Mouse (Mus musculus) embryo, embryonic 11.5 days (tissue): ENCODE data around the gene Smu1.
A peak's percentile ranks its signal among the peaks of the same experiment; 100 is the strongest.

ENCODE experiments used
- DNase-seq: peaks from one replicate; pipeline ENCODE4 v3.0.0-alpha.2; 2012; ENCODE audit warnings: low read depth, low spot score

Gene Smu1

DNA sequence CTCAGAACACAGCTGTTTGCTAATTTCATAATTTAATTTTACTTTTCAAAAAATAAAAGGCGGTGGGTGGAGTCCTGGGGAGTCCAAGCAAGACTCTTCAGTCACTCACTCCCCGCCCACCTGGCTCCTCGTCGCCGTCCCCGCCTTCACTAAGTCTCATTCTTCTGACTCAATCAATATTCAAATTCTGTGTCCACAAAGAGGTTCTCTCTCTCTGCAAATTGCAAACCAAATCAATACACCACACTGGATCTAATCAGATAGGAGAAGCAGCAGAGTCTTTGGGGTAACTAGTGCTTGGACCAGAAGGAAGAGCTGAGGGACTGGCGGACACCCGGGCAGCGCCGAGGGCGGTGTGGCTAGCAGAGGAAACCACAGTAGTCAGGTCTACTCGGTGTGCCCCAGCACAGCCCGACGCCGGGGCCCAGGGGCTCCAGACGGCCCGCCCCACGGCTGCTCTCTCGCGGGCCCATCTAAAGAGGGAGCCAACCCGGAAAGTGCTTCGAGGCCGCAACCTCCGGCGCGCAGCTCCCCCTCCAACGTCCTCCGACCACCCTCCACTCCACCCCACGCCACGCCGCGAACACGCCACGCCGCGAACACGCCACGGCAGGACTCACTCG lies 455 bp downstream of the Smu1 start:
- no peak for DNase-seq

DNA sequence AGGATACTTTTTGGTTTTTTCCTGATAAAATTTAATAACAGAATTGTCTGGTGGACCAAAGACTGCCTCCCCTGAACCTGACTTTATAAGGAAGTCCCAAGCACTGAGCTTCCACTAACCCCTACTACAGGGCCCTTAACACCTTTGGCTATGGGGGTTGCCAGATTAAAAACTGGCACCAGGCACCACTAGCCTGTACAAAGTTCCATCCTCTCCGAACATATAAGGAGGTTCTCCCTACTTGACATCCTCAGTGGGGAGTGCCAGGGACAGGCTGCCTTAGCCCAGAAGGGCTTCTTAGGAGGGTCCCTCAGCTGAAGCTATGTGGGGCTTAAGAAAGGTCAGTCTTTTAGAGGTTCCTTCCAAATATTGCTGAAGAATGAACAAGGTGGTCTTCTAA lies 22.4 kb downstream of the Smu1 start:
- DNase-seq, result no peak

DNA sequence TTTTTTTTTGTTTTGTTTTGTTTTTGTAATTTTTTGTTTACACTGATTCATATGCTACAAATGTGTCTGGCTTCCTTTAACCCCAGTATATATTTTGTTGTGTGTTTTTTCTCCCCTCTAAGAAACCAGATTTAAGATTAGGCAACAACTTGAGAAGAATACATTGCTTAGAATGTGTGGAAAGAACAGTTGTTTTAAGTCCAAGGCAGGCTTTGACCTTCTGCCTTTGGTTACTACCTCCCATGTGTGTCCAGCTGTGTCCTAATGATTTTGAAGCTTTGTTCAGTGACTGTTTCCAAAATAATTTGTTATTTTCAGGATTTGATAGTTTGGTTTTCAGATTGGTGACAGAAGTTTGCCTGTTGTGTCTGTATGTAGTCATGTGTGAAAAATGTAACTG lies 26.5 kb downstream of the Smu1 start:
- no peak for DNase-seq

DNA sequence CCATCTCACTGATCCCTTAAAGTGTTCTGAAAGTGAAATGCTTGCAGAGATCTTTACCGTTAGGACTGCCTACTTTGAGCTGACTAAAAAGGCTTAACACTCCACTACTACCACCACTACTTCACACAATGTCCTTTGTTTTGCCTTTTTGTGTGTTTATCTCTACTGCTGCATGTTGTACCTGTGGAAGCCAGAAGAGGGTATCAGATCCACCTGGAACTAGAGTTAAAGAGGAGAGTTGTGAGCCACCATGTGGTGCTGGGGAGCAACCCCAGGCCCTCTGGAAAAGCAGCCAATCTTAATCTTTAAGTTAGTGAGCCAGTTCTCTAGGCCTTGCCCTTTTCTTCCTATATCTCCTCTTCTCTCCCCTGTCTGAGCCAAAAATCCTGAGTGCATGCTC lies 30.5 kb downstream of the Smu1 start:
- DNase-seq, result no peak

DNA sequence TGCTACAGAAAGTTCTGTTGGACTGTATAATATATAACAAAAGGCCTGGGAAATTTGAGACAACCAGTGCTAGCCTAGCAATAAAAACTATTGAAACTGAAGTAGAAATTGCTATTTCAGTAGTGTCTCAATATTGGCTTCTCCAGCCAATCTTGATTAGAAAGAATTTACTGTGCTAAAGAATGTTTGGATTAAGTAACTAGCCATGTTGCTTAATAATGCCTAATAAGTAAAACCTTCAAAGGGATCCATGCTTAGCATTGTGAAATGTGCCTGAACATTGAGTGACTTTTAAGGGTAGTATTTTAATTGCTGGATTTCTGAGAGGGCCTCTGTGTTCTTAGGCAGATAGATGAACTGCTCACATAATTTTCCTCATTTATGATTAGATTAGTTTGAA lies 32.2 kb downstream of the Smu1 start:
- DNase-seq, result no peak

DNA sequence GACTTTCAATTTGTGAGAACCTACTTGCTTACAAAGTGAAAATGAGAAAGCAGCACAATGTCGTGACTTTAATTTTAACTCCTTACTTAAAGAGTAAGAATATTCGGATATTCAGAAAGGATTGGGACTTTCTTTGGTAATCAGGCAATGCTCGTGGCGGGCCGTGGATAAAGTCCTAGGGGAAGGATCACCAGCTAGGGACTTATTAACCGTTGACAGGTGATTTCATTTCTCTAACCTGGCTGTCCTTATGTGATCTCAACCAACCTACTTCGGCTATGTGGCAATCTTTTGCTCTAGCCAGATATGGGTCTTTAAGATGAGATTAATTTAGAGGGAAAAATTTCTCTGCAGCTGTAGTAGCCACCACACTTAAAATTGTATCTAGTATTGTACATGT lies 32.6 kb downstream of the Smu1 start:
- DNase-seq, result no peak

DNA sequence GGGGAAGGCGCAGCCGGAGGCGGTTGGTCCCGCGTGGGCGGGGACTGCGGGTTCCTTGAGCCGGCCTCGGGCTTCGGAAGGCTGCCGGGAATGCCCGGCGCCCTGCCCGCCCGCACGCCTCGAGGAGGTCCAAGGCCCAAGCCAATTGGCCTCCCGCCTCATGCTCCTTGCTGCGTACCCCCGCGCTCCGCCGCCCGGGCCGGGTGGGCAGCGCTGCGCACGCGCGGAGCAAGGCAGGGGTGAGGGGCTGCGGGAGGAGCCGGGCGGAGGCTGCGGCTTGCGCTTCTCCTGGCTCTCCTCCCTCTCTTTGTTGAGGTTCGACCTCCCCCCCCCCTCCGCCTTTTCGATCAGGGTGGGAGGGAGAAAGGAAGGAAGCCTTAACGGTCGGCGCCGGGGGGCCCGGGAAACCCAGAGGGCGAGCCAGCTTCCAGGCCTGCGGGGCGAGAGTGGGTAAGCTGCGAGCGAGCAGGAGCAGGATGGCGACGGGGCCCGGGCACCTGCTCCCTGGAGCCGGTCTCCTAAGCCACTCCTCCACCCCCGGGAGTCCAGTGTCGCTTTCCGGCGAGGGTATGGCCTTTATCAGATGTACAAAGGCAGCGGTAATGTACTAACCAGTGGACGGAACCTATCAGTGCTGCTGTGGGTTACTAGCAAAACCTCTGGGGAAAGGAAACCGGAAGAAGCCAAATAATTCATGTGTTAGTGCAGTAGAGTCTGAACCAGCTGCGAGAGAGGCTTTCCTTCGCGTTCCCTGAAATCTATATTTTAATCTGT lies 34.8 kb downstream of the Smu1 start:
- DNase-seq, result peak; percentile 62

DNA sequence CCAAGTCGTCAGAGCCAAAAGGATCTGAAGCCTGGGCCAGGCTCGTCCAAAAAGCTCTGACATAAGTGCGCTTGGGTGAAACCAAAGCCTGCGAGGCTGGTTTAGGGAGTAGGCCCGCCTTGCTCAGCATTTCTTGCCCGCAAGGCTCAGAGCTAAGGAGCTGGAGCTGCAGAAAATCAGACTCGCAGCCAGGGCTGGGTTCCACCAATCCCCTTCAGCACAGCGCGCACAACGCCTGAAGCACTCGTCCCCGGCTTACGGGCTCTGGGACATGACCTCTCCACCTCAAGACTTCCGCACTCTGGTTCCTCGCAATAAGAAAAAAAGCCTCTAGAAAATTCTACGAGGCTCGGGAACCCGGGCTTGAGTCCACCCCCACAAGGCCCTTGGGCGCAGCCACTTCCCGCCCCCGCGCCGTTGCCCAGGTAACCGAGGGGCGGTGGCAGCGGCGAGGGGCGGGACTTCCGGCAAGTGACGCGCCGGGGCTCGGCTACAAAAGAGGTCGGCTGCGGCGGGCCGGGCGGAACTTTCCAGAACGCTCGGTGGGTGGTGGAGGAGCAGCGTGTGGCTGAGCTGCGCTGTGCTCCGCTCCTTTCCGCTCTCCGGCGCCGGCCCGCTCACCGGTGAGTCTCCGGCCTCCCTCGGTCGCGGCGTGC lies 35.6 kb downstream of the Smu1 start, which contains the start of gene Dnaja1:
Gene Dnaja1 (plus strand): TSS at position 140 of the 656 bp plus-strand sequence.
- peak; percentile 90 for DNase-seq

DNA sequence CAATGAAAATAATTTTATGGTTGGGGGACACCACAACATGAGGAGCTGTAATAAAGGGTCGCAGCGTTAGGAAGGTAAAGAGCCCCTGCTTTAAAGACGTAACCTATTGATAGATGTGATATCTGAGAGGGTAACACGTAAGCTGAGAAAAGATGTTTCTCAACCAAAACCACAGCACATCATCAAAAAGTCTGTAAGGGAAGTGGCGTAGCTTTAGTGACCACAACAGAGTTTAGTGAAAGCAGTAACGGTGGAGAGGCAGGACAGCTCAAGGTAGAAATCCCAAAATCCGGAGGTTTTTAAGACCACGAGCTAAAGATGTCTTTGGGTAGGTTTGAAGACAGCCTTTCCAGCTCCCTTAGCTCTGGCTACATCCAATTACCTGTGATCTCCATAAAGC lies 36.8 kb downstream of the Smu1 start:
- DNase-seq, result no peak

DNA sequence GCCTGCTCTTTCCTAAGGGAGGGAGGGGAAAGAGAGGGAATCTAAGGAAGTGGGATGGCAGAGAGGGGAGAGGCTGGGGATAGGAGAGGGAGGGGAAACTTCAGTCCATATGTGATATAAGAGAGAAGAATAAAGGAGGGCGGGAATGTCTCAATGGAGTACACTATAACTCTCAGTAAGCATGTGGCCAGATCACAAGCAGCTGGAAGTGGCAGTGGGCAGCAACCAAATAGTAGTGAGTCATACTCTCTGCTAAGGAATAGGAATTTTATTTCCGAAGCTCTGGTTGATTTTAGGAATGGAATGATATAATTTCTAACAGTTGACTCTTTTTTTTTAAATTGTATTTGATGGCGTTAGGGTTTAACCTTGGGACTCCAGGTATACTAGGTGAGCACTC lies 40.6 kb downstream of the Smu1 start:
- DNase-seq, result no peak

DNA sequence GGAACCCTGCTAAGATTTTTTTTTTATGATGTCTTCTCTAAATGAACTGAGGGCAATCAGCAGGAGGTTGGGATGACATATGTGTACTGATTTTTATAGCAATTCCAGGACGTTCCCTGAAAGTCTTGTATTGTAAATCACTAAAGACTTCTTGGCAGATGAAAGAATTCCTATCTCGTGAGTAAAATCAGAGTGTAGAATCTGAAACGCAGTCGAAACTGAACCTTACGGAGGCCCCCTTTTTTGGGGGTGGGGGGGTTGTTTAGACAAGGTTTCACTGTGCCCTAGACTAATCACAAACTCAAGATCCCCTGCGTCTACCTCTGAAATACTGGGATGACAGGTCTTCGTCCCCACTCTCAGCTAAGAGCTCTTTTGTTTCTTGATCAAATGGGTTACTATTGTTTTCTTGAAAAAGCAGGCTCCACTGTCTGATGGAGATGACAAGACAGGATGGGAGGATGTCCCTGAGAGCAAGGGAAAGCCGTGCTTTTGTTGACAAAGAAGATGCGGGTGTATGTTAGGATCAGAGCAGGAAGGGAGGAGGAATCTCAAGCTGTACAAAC lies 53.9 kb downstream of the Smu1 start:
- no peak for DNase-seq

DNA sequence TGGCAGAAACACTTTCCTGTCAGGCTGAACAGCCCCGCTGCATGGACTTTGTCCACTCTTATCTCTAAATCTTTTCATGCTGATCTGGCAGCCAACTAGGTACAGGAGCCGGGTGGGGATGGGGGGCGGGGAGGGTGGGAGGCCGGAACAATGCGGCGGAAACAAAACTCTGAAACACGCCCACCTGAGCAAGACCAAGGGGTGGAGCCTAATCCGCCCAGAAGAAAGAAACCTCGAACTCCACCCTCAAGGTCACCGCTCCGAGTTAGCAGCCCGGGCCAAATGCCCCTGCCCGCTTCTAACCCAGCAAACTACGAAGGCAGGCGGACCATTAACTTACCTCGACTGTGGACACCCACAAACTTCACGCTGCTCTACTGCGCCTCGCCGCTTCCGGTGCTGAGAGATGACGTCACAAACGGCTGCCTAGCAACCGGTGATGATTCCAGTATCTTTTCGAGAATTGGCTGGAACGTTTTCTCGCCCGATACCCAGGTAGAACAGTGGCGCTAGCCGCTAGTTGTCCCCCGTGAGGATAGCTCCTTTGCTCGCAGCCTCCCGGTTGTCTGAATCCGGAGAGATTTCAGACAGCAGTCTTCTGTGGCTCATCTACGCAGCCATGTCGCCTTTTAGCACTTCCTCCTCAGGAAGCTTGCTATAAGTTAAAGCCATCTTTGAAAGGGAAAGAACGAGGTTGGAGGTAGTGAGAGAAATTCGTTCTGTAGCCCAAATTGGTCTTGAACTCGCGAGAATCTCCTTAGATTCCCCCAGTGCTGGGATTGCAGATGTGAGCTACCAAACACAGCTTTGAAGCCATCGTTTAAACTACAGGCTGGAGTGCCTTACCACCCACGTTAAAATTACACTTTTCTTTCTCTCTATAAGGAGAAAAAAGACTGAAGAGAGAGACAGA lies 54.7 kb downstream of the Smu1 start, which contains the start of gene Aptx:
Gene Aptx (minus strand): TSS at position 398 of the 913 bp plus-strand sequence.
- DNase-seq, result peak; percentile 94

DNA sequence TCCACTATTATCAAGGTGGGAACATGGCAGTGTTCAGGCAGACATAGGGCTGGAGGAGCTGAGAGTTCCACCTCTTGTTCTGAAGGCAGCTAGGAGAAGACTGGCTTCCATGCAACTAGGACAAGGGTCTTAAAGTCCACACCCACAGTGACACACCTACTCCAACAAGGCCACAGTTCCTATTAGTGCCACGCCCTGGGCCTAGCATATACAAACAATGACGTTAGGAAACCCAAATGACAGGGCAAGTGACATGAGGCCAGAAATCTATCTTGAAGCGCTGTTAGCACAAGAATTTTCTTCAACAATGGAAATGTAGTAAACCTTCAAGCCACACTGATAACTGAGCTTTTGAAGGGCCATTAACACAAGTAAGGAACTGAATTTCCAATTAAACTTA lies 55.9 kb downstream of the Smu1 start:
- DNase-seq, result no peak

DNA sequence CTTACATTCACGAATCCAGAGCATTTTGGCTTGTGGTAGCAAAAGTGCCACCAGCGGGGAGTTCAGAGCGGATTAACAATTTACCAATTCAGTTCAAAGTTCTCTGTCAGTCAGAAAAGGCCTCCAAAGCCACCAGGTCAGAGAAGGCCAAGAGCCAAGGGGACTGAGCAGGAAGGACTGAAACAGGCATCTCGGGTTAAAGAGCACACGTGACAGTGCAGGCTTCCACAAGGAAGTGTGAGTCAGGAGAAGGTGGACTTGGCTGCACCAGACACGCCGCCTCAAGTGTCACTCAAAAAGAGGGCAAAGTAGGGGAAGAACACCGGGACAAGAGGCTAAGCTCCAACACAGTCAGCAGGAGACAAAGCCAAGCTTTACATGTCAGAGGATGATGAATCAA lies 57.5 kb downstream of the Smu1 start:
- no peak for DNase-seq

DNA sequence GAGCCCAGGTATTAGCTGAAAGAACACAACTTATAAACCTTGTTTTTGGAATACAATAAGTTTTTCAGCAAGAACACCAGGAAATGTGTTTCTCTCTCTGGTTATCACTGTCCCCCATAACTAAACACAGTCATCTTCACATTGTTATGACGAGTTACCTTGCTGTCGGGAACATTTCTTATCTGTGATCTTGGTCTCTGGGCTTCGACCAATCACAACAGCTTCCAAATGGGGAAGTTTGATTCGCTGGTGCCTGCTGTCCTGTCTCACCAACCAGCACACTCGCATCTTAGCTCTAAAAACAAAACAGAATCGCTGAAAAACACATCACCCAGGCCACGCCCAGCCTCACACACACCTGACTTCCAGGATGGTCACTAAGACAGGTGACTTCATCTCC lies 60.7 kb downstream of the Smu1 start:
- DNase-seq, result no peak

DNA sequence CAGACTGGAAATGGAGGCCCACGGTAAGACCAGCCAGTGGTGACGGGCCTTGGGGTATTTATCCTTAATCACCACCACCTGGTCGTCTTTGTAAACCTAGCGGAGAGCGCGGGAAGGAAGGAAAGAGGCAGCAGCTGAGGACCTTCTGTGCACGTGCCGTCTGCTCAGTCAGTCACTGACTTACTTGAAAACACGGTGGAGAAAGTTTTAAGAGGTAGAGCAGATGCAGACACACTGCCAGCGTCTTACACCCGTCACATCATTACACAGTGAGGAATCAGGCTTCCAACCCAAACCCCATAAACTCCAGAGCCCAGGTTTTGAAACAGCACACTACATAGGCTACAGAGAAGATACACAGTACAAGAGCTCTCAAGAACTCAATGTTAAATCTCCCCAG lies 66.6 kb downstream of the Smu1 start:
- no peak for DNase-seq
